Mouse (Mus musculus) gastrocnemius, adult 2 months (tissue): ENCODE data around the gene Mertk. TPM values are rescaled to one million over a fixed set of nuclear protein-coding genes. Genes with fewer than 3 reads are reported as not detected.
A peak's percentile ranks its signal among the peaks of the same experiment; 100 is the strongest.

Source experiments
- DNase-seq: peaks from one replicate; pipeline ENCODE4 v3.0.0; 2022
- H3K27ac ChIP-seq: fragments of 200-600 bp; 2 replicates; pipeline ENCODE4 v1.8.1; 2022; ENCODE audit warnings: mild to moderate bottlenecking
- H3K4me3 ChIP-seq: fragments of 200-600 bp; 2 replicates; pipeline ENCODE4 v1.8.1; 2022; ENCODE audit warnings: mild to moderate bottlenecking, moderate library complexity
- CTCF ChIP-seq: fragments of 200-600 bp; IDR thresholded peaks from 2 replicates; pipeline ENCODE4 v1.8.1; 2022; ENCODE audit warnings: antibody characterized with exemption, mild to moderate bottlenecking, moderate library complexity
- intact Hi-C: fragments of 180-260 bp; cut with DNase I; formaldehyde crosslinking; loops from one replicate; pipeline ENCODE4 v1.15.1; 2025
- total RNA-seq, 2 experiments: library from RNA; stranded (reverse); gene quantifications; 2 replicates each; pipeline ENCODE4 v1.2.3; 2021

The Mertk gene
- total RNA-seq, 2 experiments from 2014 or later = 1.6 to 3.5 TPM

DNA sequence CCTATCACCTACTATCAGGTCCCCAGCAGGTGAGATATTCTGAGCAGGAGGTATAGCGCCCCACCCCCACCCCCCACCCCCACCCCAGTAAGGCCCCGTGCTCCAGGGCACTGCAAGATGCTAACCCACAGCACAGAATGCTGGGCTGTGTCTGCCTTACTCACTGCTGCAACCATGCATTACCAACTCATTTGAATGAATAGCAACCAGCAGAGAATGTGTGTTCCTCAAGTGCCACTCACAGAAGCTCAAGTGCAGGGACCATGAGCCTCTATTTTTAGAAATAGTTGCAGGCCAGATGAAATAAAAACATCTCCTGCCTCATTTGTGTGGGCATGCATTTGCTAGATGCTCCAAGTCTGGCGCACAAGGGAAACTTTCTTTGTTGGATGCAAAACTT, 28.8 kb downstream of the Mertk start:
- TF ChIP-seq CTCF = no peak

DNA sequence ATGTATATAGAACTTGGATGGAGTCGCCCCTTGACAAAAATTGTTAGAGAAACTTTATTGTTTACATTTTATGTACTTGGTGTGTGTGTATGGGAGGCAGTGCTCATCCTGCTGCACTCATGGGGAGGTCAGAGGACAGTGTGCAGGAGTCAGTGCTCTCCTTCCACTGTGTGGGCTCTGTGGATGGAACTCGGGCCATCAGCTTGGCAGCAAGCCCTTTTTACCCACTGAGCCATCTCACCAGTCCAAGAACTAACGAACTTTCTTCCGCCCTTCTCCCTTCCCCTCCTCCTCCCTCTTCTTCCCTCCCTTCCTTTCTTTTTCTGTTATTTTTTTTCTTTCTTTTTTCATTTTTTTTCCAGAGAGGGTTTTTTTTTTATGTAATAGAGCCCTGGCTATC, 29.3 kb downstream of the Mertk start:
- no peak overlapping the region for H3K27ac ChIP-seq
- H3K4me3 ChIP-seq = no peak overlapping the region
- intact Hi-C loops = no loop called here
- no peak for TF ChIP-seq CTCF
- DNase-seq = no peak

More for the DNA sequence above, 28.8 kb downstream of the Mertk start:
- H3K27ac ChIP-seq = no peak overlapping the region
- no peak overlapping the region for H3K4me3 ChIP-seq
- DNase-seq = no peak
- intact Hi-C loops = no loop called here

DNA sequence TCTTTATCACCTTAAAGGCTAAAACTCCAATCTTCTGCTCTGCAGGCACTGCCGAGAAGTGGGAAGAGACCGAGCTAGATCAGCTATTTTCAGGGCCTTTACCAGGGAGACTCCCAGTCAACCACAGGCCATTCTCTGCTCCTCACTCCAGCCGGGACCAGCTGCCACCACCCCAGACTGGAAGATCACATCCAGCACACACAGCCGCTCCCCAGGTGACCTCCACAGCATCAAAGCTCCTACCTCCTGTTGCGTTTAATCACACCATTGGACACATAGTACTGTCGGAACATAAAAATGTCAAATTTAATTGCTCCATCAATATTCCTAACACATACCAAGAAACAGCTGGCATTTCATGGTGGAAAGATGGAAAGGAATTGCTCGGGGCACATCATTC, 30.4 kb downstream of the Mertk start:
- no peak for TF ChIP-seq CTCF
- intact Hi-C loops = no loop called here
- no peak for DNase-seq
- H3K27ac ChIP-seq = no peak overlapping the region
- no peak overlapping the region for H3K4me3 ChIP-seq

DNA sequence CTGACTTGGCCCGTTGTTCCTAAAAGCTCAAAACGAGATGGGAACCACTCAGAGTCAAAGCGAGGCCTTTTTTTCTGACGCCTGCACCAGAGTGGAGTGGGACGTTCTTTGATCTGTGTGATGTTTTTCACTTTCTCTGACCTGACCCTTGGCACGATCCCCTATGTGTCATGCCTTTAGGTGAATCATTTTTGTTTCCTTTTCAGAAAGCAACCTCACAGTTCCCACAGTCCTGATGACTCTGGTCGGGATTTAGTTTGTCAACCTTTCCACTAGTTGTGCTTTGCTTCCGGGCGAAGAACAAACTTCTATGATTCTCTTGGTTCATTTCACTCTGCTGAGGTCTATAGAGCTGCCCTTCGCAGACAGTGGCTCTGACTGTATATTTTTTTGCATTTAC, 32.8 kb downstream of the Mertk start:
- no peak overlapping the region for H3K4me3 ChIP-seq

DNA sequence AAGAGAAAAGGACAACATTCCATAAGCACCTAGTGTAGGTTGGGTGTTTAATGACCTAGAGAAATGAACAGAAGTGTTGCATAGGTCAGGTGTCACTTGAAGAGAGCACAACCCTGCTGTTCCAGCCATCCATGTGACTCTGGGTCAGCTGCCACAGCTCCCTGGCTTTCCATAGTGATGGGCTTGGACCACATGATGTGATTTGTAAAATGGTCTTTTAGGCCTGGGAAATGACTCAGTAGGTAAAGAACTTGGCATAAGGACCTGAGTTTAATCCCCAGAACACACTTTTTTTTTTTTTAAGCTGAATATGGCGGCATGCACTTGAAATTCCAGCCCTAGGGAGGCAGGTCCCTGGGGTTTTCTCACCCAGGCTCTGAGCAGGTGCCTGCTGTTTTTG, 33.2 kb downstream of the Mertk start:
- no peak for DNase-seq
- H3K27ac ChIP-seq = no peak overlapping the region
- no peak overlapping the region for H3K4me3 ChIP-seq

More for the DNA sequence above, 32.8 kb downstream of the Mertk start:
- no peak for TF ChIP-seq CTCF
- H3K27ac ChIP-seq = no peak overlapping the region
- intact Hi-C loops = no loop called here
- DNase-seq = no peak

DNA sequence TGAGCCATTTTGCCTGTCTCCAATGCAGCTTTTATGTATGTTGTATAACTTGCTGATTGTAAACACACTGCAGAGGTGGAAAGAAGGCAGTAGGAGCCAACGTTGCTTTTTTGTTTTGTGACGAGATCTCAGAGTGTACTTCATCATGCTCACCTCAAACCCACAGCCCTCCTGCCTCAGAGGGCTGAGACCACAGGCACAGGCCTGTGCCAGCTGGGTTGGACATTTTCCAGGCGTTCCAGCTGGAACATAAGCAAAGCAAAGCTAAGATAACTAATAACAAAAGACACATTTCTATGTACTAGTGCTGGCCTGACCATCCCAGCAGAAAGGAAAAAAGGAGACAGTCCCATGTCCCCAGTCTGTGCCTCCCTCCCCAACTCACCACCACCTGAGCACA, 36.3 kb downstream of the Mertk start:
- TF ChIP-seq CTCF = no peak
- intact Hi-C loops = loop anchor here (5.0 kb wide), 1 partner anchor 38 kb away; the partner anchor contains the start of gene Mertk
- no peak overlapping the region for H3K27ac ChIP-seq

More for the DNA sequence above, 33.2 kb downstream of the Mertk start:
- no peak for TF ChIP-seq CTCF
- intact Hi-C loops = no loop called here

DNA sequence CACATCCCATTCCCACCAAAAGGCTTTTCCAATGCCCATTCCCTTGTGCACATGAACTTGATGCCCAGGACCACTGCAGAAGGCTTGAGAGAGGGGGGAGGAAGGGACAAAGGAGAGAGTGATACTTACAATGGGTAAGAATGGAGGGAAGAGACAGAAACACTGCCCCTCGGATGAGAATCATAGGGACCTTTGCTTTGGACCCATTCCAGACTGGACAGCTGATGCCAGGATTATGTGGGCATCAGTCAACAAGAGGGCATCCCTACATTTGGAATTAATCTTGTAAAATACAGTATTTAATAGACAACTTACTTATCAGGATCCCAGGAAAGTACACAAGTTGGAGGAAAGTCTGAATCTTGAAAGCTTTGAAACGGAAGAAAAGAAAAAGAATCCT, 38.3 kb downstream of the Mertk start:
- intact Hi-C loops = loop anchor here (5.0 kb wide), 1 partner anchor 40 kb away; the partner anchor contains the start of gene Mertk

More for the DNA sequence above, 36.3 kb downstream of the Mertk start:
- H3K4me3 ChIP-seq = no peak overlapping the region
- no peak for DNase-seq

DNA sequence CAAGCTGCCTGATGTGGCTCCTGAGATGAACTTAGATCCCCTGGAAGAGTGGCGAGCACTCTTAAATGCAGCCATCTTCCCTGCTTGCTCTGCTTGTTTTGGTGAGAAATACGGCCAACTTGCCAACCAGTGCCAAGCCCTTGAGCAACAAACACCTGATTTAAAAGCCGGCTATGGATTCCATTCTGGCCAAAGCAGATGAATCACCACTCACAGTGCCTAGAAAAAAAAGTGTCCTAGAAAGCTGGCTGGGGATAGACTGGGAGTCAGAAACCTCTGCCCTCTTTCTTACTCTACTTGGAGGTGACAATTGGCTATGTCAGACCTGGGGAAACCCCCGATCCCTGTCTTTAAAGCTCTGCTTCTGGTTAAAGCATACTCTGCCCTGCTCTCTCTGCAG, 39.0 kb downstream of the Mertk start:
- H3K27ac ChIP-seq = peak overlapping the region; percentile 71
- TF ChIP-seq CTCF = no peak
- no peak overlapping the region for H3K4me3 ChIP-seq
- no peak for DNase-seq
- intact Hi-C loops = loop anchor here (5.0 kb wide), 1 partner anchor 40 kb away; the partner anchor contains the start of gene Mertk

More for the DNA sequence above, 38.3 kb downstream of the Mertk start:
- DNase-seq = no peak
- no peak overlapping the region for H3K4me3 ChIP-seq
- no peak overlapping the region for H3K27ac ChIP-seq
- TF ChIP-seq CTCF = no peak

DNA sequence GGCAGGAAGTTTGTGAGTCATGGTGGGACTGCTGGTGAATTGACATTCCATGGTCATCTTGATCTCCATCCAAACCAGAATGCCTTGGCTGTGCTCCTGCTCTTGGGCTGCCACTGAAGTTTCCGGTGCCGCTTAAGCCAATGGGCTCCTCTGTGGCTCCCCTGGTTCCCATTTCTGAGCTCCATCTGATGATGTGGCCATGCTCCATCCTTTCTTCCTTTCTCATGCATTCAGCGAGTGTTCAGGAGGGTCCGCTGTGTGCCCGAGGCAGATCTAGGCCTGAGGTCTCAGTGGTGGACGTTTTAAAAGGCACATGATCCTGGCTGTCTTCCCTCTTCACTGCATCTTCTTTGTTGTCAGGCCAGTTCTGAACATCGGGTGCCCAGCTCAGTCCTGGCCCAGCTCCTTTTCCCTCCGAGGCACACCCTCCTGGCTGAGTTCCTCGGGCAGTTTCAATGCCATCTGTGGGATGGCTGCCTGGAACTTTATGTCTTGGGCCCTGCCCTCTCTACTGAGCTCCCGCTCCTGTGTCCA, 40.0 kb downstream of the Mertk start:
- intact Hi-C loops = loop anchor here (5.0 kb wide), 1 partner anchor 41 kb away; the partner anchor contains the start of gene Mertk
- DNase-seq = peak; percentile 86
- Histone ChIP-seq H3K4me3 (peak overlapping the region; percentile 2; the same call in 1 of the 2 replicates), H3K27ac (peak overlapping the region; percentile 71)
- TF ChIP-seq CTCF = no peak

DNA sequence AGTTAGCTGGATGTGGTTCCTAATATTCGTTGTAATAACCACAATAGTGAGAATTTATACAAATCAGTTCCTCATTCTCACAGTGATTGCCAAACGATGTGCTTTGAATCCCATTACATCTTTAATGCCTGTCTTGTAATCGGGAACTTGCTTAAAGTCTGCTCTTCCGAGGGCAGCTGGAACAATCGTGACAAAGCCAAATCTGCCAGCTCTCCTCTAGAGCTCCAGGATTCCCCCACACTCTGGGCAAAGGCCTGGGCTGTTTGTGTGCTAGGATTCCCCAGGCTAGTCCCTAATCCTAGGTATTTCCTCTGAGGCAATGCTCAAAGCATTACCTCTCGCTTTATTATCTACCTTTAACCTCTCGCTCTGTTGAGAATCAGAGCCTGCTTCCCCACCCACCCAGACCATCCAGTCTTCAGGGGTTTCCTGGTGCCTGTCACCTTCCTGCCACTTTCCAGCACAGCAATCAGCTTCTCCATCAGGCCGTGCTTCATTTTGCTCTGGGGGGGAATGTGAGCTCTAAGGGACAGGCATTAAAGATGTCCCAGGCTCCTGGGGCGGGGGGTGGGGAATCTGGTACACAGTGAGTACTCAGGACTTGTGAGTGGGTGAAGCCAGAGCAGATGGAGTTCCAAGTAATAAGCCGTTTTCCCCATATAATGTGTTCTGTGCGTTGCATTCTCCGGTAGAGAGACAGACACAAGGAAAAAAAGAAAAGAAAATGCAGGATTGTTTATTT, 47.3 kb downstream of the Mertk start:
- TF ChIP-seq CTCF = no peak
- peak overlapping the region; percentile 83 for H3K27ac ChIP-seq
- peak; percentile 26 for DNase-seq
- H3K4me3 ChIP-seq = peak overlapping the region; percentile 42
- intact Hi-C loops = loop anchor here (2.0 to 5.0 kb wide), 2 partner anchors 47 to 71 kb away; partner anchors contain the start of genes Mertk and Tmem87b

DNA sequence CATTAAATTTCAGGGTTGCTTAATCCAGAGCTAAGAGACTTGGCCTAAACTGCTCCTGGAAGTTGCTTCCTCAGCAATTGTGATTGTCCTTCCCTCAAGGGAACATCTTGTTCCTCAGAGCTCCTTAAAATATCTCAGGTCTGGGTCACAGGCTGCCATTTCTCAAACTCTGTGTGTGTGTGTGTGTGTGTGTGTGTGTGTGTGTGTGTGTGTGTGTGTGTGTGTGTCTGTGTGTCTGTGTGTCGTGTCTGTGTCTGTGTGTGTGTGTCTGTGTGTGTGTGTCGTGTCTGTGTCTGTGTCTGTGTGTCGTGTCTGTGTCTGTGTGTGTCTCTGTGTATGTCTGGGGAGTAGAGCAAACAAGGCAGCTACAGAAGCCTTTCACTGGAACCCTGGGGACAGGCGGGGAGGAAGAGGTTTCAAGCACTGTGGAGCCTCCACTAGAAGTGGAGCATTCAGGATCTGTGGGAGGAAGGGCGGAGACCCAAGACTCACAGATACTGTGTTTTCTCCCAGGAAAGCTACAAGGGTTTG, 47.9 kb downstream of the Mertk start:
- TF ChIP-seq CTCF = no peak
- intact Hi-C loops = loop anchor here (2.0 to 5.0 kb wide), 2 partner anchors 48 to 71 kb away; partner anchors contain the start of genes Mertk and Tmem87b
- H3K4me3 ChIP-seq = peak overlapping the region; percentile 42
- peak overlapping the region; percentile 83 for H3K27ac ChIP-seq
- peak; percentile 30 for DNase-seq

DNA sequence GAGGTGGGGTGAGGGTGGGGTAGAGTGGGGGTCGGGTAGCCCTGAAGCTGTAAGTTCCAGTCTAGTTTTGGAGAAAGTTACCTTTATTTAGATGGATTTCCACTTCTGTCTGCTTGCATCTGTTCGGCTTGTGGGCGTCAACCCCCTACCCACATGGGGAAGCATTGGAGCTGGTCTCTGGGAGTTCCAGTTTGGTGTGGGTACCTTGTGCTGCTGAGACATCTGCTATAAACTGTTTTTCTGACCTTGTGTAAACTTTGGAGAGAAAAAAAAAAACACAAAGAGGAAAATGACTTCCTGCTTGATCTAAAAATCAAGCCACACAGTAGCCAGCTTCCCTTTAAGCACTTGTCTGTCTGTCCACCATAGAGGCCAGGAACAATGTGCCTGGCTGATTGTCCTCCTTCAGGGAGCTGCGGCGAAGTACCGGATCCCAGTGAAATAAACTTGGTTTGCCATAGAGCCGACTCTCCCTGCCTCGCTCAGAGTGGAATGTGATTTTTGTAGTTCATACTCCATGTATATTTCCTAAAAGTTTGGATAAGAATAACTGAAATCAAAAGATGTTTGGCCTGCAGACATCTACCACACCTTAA, 48.8 kb downstream of the Mertk start:
- Histone ChIP-seq H3K4me3 (peak overlapping the region; percentile 42), H3K27ac (peak overlapping the region; percentile 83)
- no peak for DNase-seq
- no peak for TF ChIP-seq CTCF
- intact Hi-C loops = loop anchor here (2.0 to 5.0 kb wide), 2 partner anchors 49 to 70 kb away; partner anchors contain the start of genes Mertk and Tmem87b
